Mouse (Mus musculus): Measurements from ENCODE around the gene Jarid2.

GRCm38 (mm10) chr13:44711882-44712281 lies 17.4 kb upstream of the Jarid2 start:
- TF ChIP-seq CTCF (IDR thresholded peaks at IDR 0.05; ENCODE audit: control insufficient read depth, insufficient read depth, insufficient read length) (no peak), USF1 (IDR thresholded peaks at IDR 0.05; ENCODE audit: low read depth) (no peak), MAX (IDR thresholded peaks at IDR 0.05) (no peak), MYOG (IDR thresholded peaks at IDR 0.05; ENCODE audit: control insufficient read depth, extremely low read depth, insufficient read length) (no peak), FOSL1 (IDR thresholded peaks at IDR 0.05; ENCODE audit: insufficient read depth, low read length, poor library complexity, severe bottlenecking) (no peak)
